Mouse (Mus musculus) heart, adult 2 months (tissue): ENCODE measurements around the gene Mpz.

Experiments used
- CTCF ChIP-seq: fragments of 200-600 bp; IDR thresholded peaks from 2 replicates; pipeline ENCODE4 v1.8.1; 2022; ENCODE audit warnings: antibody characterized with exemption, mild to moderate bottlenecking, moderate library complexity
- EP300 ChIP-seq: fragments of 200-500 bp; IDR thresholded peaks from 2 replicates; pipeline ENCODE4 v1.6.1; 2011; ENCODE audit warnings: low read depth, low read length, control low read depth; ENCODE audit not compliant: insufficient read depth
- POLR2A ChIP-seq: fragments of 200-500 bp; IDR thresholded peaks from 2 replicates; pipeline ENCODE4 v1.6.1; 2011; ENCODE audit warnings: mild to moderate bottlenecking, low read depth, low read length, control low read depth; ENCODE audit not compliant: insufficient read depth

GRCm38 (mm10) chr1:171209409-171209808, 58.9 kb downstream of the Mpz start:
- TF ChIP-seq EP300 = no peak
- no peak for TF ChIP-seq CTCF
- TF ChIP-seq POLR2A = no peak
